Mouse (Mus musculus): ENCODE data around the gene Otogl. TPM values are rescaled to one million over a fixed set of nuclear protein-coding genes. Genes with fewer than 3 reads are reported as not detected.
A peak's percentile ranks its signal among the peaks of the same experiment; 100 is the strongest.
"Not testable (repeated sequence)": the region's sequence is repeated elsewhere in the genome, so short reads cannot be mapped to it uniquely, and the experiment has no call there.

The Otogl gene
- polyA plus RNA-seq, 1 experiment from 2014 or later = 0.05 TPM

DNA sequence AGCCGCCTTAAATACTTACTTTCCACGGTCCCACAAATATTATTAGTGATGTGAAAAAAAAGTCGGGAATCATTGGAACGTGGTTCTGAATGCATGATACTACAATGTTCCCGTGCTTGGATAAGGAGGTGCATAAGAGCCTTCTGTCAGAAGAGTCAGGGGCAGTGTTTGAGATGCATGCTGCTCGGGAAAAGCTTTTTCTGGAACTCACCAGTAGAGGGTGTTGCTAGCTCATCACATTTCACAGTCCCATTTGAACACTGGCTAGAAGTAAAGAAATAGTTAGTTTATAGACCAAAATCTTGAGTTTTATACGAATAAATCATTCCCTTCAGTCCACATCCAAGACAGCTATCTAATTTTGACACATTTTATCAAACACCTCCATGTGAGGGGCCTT lies 53.2 kb downstream of the Otogl start:
- no peaks in the 10 kb centered on the region for H3K27me3 ChIP-seq (replicated peaks)
- no peaks in the 10 kb centered on the region for H3K9me3 ChIP-seq
- 29% methylated on average over 7 of the region's 7 CpGs for WGBS
- 0 out of 2 replicates have a peak, but pooled peaks have one; percentile 34 for ATAC-seq
- no peaks in the 10 kb centered on the region for H3K4me1 ChIP-seq (replicated peaks)
- no peak overlapping the region for H3K9ac ChIP-seq
- no peak overlapping the region for H3K27ac ChIP-seq
- no peak overlapping the region for H3K4me3 ChIP-seq (replicated peaks)
- no peak overlapping the region for H3K4me2 ChIP-seq (replicated peaks)
- H3K36me3 ChIP-seq = no peaks in the 10 kb centered on the region

DNA sequence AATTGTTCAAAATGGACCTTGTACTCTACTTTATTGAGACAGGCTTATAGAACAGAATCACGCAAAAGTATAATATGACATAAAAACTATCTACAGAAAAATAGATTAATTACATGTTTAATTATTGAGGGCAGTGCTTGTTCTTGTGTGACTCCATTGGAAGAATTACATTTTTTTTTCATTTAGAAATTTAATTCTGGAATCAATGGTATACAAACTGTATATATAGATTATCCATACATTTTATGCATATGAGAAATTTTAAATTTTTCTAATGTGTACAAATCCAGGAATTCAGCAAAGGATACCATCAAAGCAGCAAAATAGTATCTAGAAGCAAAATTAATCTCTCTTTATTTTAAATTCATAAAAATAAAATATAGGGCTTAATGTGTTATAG lies 67.0 kb downstream of the Otogl start:
- no peaks in the 10 kb centered on the region for H3K9me3 ChIP-seq
- no peaks in the 10 kb centered on the region for H3K36me3 ChIP-seq
- H3K4me1 ChIP-seq (replicated peaks) = no peaks in the 10 kb centered on the region
- 89% methylated on average over 1 of the region's 1 CpGs for WGBS
- no peak overlapping the region for H3K4me2 ChIP-seq (replicated peaks)
- no peak for ATAC-seq
- no peak overlapping the region for H3K27ac ChIP-seq
- H3K27me3 ChIP-seq (replicated peaks) = no peaks in the 10 kb centered on the region
- H3K9ac ChIP-seq = no peak overlapping the region
- H3K4me3 ChIP-seq (replicated peaks) = no peak overlapping the region

DNA sequence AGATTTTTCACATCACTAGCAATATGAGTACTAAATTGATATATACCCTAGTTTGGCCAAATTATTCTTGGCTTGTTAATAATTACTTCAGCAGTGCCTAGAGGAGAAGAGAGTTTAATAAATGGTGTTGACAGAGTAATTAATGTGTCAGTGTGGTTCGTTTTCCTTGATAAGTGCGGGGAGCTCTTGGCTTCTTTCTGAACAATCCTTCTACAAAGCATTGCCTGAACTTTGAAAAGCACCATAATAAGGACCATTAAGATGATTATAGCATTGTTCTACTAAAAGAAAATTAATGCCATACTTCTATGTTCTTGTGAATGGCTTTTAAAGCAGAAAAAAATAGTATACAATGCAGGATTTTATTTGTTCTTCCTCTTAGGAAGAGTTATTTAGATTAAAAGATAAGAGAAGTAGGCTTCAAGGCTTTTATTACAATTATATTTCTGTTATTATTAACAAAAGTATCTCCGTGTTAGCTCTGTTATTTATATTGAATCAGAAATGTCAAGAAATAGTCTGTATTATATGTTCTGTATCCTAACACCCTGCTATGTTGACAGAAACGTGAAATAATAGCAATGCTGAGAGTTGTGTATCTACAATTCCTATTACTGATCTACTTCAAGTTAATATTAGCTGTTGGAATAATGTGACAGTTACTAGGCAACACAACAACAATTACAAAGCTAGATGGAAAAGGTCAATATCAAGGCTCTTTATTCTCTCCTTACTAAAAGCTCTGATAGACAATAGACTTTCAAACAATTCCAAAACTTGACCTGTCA lies 77.3 kb downstream of the Otogl start:
- 57% methylated on average over 4 of the region's 4 CpGs for WGBS
- no peak for ATAC-seq
- H3K27me3 ChIP-seq (replicated peaks) = no peaks in the 10 kb centered on the region
- no peaks in the 10 kb centered on the region for H3K4me1 ChIP-seq (replicated peaks)
- no peak overlapping the region for H3K4me3 ChIP-seq (replicated peaks)
- H3K27ac ChIP-seq = no peak overlapping the region
- H3K36me3 ChIP-seq = no peaks in the 10 kb centered on the region
- no peak overlapping the region for H3K4me2 ChIP-seq (replicated peaks)
- H3K9ac ChIP-seq = no peak overlapping the region
- H3K9me3 ChIP-seq = no peaks in the 10 kb centered on the region

DNA sequence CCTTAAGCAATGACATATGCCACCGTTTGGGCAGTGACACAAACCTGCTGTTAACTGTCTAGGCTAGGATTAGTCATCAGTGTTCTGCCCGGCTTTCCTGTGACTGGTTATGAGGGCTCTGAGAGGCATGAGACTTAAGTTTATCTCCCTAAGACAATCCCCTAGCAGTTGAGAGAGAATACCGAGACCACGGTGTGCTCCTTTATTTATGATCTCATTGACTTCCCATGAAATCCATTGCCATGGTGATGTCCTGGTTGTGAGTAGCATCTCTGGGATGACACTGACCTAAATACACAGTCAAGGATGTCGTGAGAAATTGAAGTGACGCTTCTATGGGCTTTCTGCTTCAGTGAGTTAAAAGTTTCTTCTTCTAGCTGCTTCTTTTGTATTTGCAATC lies 82.8 kb downstream of the Otogl start:
- 87% methylated on average over 6 of the region's 6 CpGs for WGBS
- H3K4me3 ChIP-seq (replicated peaks) = no peak overlapping the region
- no peak for ATAC-seq
- H3K4me1 ChIP-seq (replicated peaks) = no peaks in the 10 kb centered on the region
- H3K27me3 ChIP-seq (replicated peaks) = no peaks in the 10 kb centered on the region
- no peak overlapping the region for H3K4me2 ChIP-seq (replicated peaks)
- no peaks in the 10 kb centered on the region for H3K36me3 ChIP-seq
- H3K9me3 ChIP-seq = no peaks in the 10 kb centered on the region
- H3K9ac ChIP-seq = no peak overlapping the region
- no peak overlapping the region for H3K27ac ChIP-seq

DNA sequence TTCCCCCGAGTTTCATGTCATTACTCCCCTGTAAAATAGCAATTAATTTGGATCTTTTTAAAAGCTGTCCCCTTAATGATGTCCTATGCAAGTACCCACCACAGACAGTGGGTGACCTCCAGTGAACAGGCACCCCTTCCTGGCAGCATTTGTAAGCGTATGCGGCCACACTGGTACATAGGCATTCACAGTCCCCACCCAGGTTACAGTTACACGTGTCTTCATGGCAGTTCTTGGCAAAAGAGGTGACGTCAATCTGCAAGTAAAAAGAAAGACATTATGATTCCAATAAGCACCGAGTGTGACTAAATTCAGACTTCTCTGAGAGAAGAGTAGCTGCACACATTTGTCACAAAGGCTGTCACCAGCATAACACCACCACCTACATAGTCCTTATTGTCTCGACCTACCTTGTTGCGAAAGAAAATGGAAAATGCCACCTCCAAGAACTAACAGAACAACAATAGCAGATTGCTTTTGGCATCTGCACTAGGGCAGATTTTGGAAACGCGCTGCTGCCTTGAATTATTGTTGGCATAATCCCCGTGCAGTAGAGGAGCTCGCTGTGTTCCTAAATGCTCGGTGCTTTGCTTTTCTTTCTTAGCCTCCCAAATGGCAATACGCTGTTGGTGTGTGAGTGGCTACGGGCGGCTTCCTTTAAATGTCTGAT lies 98.0 kb downstream of the Otogl start:
- H3K9me3 ChIP-seq = no peaks in the 10 kb centered on the region
- WGBS = 88% methylated on average over 16 of the region's 16 CpGs

DNA sequence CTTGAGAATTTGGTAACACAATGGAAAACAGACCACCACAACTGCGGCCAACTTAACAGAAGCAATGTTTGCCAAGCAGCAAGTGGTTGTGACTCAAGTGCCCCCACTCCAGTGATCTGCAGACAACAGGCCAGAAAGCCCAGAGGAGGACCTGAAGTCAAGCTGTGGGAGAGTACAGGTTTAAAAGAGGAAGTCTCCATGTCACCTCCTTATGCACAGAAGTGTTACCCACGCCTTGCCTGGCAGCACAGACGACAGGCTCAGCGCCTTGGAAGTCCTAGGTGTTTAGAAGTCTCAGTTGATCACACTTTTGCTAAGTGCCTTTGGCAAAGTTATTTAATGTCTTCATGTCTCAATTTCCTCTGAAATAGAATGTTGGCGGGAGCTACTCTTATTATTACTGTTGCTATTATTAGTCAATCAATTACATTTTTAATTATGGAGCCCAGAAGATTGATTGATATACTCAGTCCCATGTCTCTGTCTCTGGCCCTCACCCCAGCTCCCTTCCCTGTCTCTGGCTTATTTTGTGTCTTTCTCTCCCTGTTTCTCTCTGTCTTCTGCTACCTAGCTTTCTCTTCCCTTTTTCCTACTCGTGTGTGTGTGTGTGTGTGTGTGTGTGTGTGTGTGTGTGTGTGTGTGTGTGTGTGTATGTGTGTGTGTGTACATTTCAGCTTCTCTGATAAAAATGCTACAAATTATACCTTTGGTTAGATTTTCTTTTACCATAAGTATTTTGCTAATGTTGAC lies 101.1 kb downstream of the Otogl start:
- no peak for ATAC-seq
- no peaks in the 10 kb centered on the region for H3K4me1 ChIP-seq (replicated peaks)
- 73% methylated on average over 6 of the region's 6 CpGs for WGBS
- no peak overlapping the region for H3K4me3 ChIP-seq (replicated peaks)
- no peaks in the 10 kb centered on the region for H3K27me3 ChIP-seq (replicated peaks)
- no peak overlapping the region for H3K27ac ChIP-seq
- H3K9ac ChIP-seq = no peak overlapping the region
- no peaks in the 10 kb centered on the region for H3K9me3 ChIP-seq
- H3K36me3 ChIP-seq = no peaks in the 10 kb centered on the region
- H3K4me2 ChIP-seq (replicated peaks) = no peak overlapping the region

More for the DNA sequence above, 98.0 kb downstream of the Otogl start:
- H3K27ac ChIP-seq = no peak overlapping the region
- no peaks in the 10 kb centered on the region for H3K4me1 ChIP-seq (replicated peaks)
- no peaks in the 10 kb centered on the region for H3K27me3 ChIP-seq (replicated peaks)
- H3K4me2 ChIP-seq (replicated peaks) = no peak overlapping the region
- no peaks in the 10 kb centered on the region for H3K36me3 ChIP-seq
- H3K9ac ChIP-seq = no peak overlapping the region
- no peak overlapping the region for H3K4me3 ChIP-seq (replicated peaks)
- ATAC-seq = no peak

DNA sequence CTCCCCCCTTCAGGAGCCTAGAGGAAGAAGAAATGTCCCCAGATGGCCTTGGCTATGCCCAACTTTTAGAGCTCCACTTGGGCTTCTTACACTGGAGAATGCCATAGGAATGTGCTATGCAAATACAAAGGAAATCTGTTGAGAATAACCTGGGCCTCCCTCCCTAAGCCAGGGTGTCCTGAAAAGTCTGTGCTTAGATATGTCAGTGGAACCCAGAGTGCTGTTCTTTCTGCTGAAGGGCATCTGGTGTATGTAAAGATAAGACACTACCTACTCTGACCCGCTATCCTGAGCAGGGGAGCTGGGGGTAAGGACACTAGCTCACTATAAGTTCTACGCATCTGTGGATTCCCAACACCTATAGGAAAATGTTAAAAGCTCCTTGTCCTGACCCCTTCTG lies 106.7 kb downstream of the Otogl start:
- Histone ChIP-seq H3K4me2 (replicated peaks) (no peak overlapping the region), H3K36me3 (no peaks in the 10 kb centered on the region), H3K4me1 (replicated peaks) (no peaks in the 10 kb centered on the region), H3K27ac (no peak overlapping the region), H3K9ac (no peak overlapping the region), H3K9me3 (no peaks in the 10 kb centered on the region), H3K27me3 (replicated peaks) (no peaks in the 10 kb centered on the region), H3K4me3 (replicated peaks) (no peak overlapping the region)
- WGBS = 70% methylated on average over 2 of the region's 2 CpGs
- ATAC-seq = no peak

DNA sequence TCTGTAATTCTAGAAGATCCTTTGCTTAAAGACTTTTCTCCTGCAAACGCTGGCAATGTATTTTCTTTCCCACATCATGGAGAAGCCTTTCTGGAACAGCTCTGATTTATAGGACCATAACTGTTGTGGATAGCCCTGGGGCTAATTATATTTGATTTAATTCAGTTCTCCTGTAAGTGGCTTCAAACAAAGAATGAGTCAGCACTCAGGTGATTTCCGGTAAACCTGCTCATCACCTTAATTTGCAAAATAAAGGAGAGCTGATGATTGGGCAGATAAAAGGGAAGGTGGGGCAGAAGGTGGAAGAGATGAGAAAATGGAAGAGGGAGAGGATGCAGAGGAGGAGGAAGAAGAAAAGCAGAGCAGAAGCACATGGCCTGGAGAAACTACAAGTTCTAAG lies 107.6 kb downstream of the Otogl start:
- H3K27me3 ChIP-seq (replicated peaks); H3K4me3 ChIP-seq (replicated peaks); H3K27ac ChIP-seq; H3K9me3 ChIP-seq; H3K4me1 ChIP-seq (replicated peaks); H3K36me3 ChIP-seq; H3K4me2 ChIP-seq (replicated peaks); H3K9ac ChIP-seq; ATAC-seq: not testable (repeated sequence)
- WGBS = 65% methylated on average over 2 of the region's 2 CpGs

DNA sequence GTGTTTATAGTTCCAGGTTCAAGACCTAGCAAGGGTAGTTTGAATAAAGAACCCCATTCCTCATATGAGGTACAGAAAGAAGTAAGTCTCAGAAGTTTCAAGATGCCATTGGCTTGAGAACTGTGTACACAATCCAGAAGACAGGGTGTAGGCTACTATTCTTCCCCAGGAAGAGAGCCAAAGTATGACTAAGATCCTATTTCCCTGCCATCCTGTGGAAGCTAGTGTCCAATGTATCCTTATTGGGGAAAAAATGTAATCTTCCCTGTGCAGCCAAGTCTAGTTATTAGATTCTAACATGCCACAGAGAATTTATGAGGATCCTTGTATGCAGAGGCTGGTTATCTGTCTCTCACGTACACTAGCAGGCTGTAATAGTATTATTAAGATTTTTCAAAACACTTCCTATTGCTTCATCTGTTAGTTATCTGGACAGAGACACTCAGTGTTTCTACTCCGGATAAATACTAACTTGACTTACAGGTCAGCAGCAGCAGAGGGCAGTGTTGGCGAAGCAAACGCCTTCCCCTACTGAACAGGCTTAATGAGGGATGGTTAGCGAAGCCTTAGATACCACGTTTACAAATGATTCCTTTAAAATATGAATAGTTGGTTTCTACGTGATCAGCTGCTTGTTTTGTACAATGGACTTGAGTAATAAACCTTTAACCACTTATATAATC lies 112.1 kb downstream of the Otogl start:
- H3K4me3 ChIP-seq (replicated peaks) = no peak overlapping the region
- H3K4me1 ChIP-seq (replicated peaks) = 0 out of 2 replicates have a peak, but pooled peaks cover 2% of the 10 kb centered on the region
- WGBS = 3% methylated on average over 7 of the region's 7 CpGs
- no peaks in the 10 kb centered on the region for H3K9me3 ChIP-seq
- no peaks in the 10 kb centered on the region for H3K27me3 ChIP-seq (replicated peaks)
- H3K36me3 ChIP-seq = no peaks in the 10 kb centered on the region
- H3K27ac ChIP-seq = no peak overlapping the region
- H3K9ac ChIP-seq = no peak overlapping the region
- ATAC-seq = peak; percentile 89
- H3K4me2 ChIP-seq (replicated peaks) = no peak overlapping the region

DNA sequence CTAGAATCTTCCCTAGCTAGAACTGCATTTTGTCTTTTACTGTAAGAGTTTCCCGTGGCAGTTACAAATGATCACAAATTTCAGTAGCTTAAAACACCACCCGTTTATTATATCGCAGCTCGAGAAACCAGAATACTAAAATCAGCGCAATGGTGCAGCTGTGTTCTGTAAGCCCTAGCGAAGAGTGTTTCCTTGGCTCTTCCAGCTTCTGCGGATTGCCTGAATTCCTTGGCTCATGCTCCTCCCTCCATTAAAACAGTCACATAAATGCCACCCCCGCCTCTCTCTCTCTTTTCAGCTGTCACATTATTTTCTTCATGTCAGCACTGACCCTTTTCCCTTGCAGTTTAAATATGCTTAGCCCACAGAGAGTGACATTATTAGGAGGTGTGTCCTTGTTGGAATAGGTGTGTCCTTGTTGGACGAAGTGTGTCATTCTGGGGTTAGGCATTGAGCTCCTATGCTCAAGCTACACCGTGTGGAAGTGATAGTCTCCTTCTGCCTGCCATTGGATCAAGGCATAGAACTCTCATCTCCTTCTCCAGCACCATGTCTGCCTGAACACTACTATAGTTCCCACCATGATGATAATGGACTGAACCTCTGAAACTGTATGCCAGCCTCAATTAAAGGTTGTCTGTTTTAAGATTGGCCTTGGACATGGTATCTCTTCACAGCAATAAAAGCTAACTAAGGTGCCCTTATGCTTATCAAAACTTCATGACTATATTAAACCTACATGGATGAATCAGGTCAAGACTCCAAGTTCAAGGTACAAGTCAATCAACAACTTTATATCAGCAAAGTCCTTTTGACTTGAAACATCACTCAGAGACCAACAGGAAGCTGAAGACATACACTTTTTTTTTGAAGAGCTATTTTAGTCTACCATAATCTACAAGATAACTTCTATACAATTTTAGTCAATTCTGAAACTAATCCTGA lies 116.8 kb downstream of the Otogl start:
- ATAC-seq = peak; percentile 77
- Histone ChIP-seq H3K4me1 (replicated peaks) (0 out of 2 replicates have a peak, but pooled peaks cover 5% of the 10 kb centered on the region), H3K4me3 (replicated peaks) (no peak overlapping the region), H3K27ac (no peak overlapping the region), H3K4me2 (replicated peaks) (no peak overlapping the region), H3K27me3 (replicated peaks) (no peaks in the 10 kb centered on the region), H3K36me3 (no peaks in the 10 kb centered on the region), H3K9ac (no peak overlapping the region), H3K9me3 (no peaks in the 10 kb centered on the region)
- 54% methylated on average over 10 of the region's 10 CpGs for WGBS

DNA sequence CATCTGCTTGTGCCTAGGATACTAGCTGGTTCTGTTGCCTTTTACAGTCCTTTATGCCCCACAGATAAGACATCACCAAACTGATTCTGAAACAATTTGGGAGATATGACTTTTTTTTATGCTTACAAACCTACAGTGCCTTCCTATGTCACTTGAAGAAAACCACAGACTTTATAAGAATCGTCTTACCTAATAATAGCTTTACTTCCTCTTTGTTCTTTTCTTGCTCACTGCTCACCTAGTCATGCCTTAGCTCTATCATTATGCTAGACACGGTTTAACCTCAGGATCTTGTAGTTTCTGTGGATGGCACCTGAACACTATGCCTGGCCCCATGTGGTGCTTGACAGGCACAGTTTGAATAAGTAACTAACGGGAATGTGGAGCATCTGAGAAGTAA lies 119.4 kb downstream of the Otogl start:
- 82% methylated on average over 3 of the region's 3 CpGs for WGBS
- no peaks in the 10 kb centered on the region for H3K9me3 ChIP-seq
- H3K4me2 ChIP-seq (replicated peaks) = no peak overlapping the region
- H3K36me3 ChIP-seq = no peaks in the 10 kb centered on the region
- no peaks in the 10 kb centered on the region for H3K27me3 ChIP-seq (replicated peaks)
- no peak overlapping the region for H3K9ac ChIP-seq
- ATAC-seq = no peak
- no peak overlapping the region for H3K27ac ChIP-seq
- H3K4me3 ChIP-seq (replicated peaks) = no peak overlapping the region
- H3K4me1 ChIP-seq (replicated peaks) = 0 out of 2 replicates have a peak, but pooled peaks cover 5% of the 10 kb centered on the region
